Mouse (Mus musculus) hindbrain, embryonic 12.5 days (tissue): ENCODE data around the gene Kcnj11. TPM values are rescaled to one million over a fixed set of nuclear protein-coding genes. Genes with fewer than 3 reads are reported as not detected.

Experiments used
- ATAC-seq: fragments of 200-750 bp; cut with Nextera tagmentation; 2 replicates; pipeline ENCODE4 v1.8.0; 2017; ENCODE audit warnings: moderate TSS enrichment; ENCODE audit not compliant: low FRiP score
- H3K27ac ChIP-seq: fragments of 300-500 bp; sonication (generic); 2 replicates; pipeline ENCODE4 v1.5.1; 2016; ENCODE audit warnings: mild to moderate bottlenecking
- H3K27me3 ChIP-seq: fragments of 300-500 bp; sonication (generic); 2 replicates; pipeline ENCODE4 v1.6.1; 2016; ENCODE audit warnings: mild to moderate bottlenecking
- H3K36me3 ChIP-seq: fragments of 300-500 bp; sonication (generic); 2 replicates; pipeline ENCODE4 v1.6.1; 2016; ENCODE audit warnings: mild to moderate bottlenecking
- H3K4me1 ChIP-seq: fragments of 300-500 bp; sonication (generic); 2 replicates; pipeline ENCODE4 v1.6.1; 2016
- H3K4me2 ChIP-seq: fragments of 300-500 bp; sonication (generic); replicated peaks from 2 replicates; pipeline ENCODE4 v1.6.1; 2016; ENCODE audit warnings: mild to moderate bottlenecking
- H3K4me3 ChIP-seq: fragments of 300-500 bp; sonication (generic); 2 replicates; pipeline ENCODE4 v1.5.1; 2016; ENCODE audit warnings: mild to moderate bottlenecking
- H3K9ac ChIP-seq: fragments of 300-500 bp; sonication (generic); 2 replicates; pipeline ENCODE4 v1.6.1; 2016; ENCODE audit warnings: mild to moderate bottlenecking, moderate library complexity
- H3K9me3 ChIP-seq: fragments of 300-500 bp; sonication (generic); replicated peaks from 2 replicates; pipeline ENCODE4 v1.6.1; 2016; ENCODE audit warnings: mild to moderate bottlenecking
- WGBS: fragments of 180-500 bp; shearing (Covaris S2); methylation state at CpG from one replicate; pipeline ENCODE4 v1.1.7; 2016; 5-methylcytosine and 5-hydroxymethylcytosine counted together
- polyA plus RNA-seq: library from polyadenylated mRNA; unstranded; fragments of >200 nt; fragmentation: Nextera tagmentation; extraction: Ambion mirVana; gene quantifications from 2 replicates; pipeline ENCODE4 v1.2.1, GENCODE M21; 2016

The Kcnj11 gene
- polyA plus RNA-seq, 1 experiment from 2014 or later: 0.61 TPM

DNA sequence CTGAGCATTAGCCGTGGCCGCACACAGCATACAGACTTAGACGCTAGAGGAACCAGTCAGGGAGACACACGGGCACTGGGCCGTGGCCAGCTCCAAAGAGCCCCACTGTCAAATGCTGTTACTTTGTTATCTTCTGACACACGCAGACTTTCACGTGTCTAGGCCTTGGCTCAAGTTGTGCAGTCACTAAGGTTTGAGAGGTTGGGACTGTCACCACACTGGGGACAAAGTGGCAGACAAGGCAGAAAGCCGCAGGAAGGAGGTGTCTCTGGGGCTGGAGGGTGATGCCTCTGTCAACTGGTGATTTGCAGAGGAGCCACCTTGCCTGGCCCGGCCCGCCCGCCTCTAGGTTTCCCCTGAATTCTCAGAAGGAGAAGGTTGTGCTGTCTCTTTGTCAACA lies 24.8 kb upstream of the Kcnj11 start:
- no peak overlapping the region for H3K4me3 ChIP-seq
- no peak overlapping the region for H3K4me2 ChIP-seq
- no peak overlapping the region for H3K27ac ChIP-seq
- WGBS: 90% methylated on average over 11 of the region's 11 CpGs
- no peak for ATAC-seq
- H3K36me3 ChIP-seq: no peaks in the 10 kb centered on the region
- peaks cover 8% of the 10 kb centered on the region; the same call in 1 of the 2 replicates for H3K27me3 ChIP-seq
- no peaks in the 10 kb centered on the region for H3K9me3 ChIP-seq
- peaks cover 20% of the 10 kb centered on the region for H3K4me1 ChIP-seq
- H3K9ac ChIP-seq: no peak overlapping the region

- H3K4me2 ChIP-seq: no peak overlapping the region
- H3K4me1 ChIP-seq: peaks cover 19% of the 10 kb centered on the region
- no peak for ATAC-seq
- H3K4me3 ChIP-seq: no peak overlapping the region
- H3K27ac ChIP-seq: no peak overlapping the region
- H3K36me3 ChIP-seq: no peaks in the 10 kb centered on the region
- peaks cover 8% of the 10 kb centered on the region; the same call in 1 of the 2 replicates for H3K27me3 ChIP-seq
- no peak overlapping the region for H3K9ac ChIP-seq
- no peaks in the 10 kb centered on the region for H3K9me3 ChIP-seq
- 72% methylated on average over 6 of the region's 6 CpGs for WGBS
Observed at GRCm38 (mm10) chr7:46124460-46124859, 23.9 kb upstream of the Kcnj11 start.

DNA sequence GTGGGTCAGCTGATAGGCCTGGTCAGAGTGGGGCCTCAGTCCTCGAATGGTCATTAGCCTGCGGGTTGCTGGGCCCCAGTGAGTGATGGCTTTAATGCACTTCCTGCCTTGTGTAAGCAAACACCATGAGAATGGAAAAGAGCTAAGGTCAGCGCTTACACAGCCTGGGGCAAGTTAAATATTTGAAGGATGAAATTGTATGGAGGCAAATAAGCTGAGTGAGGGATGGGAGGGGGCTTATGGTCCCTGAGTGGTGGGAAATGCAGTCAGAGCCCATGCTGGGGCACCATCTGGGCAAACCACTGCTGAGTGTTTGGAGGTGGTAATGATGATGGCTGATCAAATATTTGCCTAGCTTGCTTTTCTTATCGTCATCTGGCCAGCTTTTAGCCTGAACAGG lies 22.4 kb upstream of the Kcnj11 start:
- H3K4me2 ChIP-seq: no peak overlapping the region
- WGBS: 44% methylated on average over 4 of the region's 4 CpGs
- ATAC-seq: no peak
- peaks cover 10% of the 10 kb centered on the region for H3K4me1 ChIP-seq
- H3K9ac ChIP-seq: no peak overlapping the region
- no peak overlapping the region for H3K4me3 ChIP-seq
- peaks cover 8% of the 10 kb centered on the region; the same call in 1 of the 2 replicates for H3K27me3 ChIP-seq
- H3K27ac ChIP-seq: no peak overlapping the region
- H3K36me3 ChIP-seq: no peaks in the 10 kb centered on the region
- no peaks in the 10 kb centered on the region for H3K9me3 ChIP-seq

DNA sequence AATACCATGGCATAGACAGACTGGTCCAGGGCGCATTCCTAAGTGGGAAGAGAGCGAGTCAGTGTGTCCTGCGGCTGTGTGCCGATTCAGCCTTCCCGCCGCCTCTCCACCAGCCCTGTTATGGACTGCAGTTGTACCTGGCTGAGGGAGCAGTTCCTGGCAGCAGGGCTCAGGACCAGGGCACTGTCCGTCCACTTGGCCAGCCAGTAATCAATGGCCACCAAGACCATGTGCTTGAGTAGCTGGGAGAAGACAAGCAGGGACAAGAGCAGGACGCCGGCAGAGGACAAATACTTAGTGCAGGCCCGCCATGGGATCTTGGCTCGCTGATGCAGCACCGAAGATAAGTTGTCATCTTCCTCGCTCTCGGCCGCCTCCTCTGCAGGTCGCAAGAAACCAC lies 16.5 kb upstream of the Kcnj11 start:
- H3K4me3 ChIP-seq: no peak overlapping the region
- no peaks in the 10 kb centered on the region for H3K36me3 ChIP-seq
- H3K9ac ChIP-seq: no peak overlapping the region
- H3K4me1 ChIP-seq: peaks cover 13% of the 10 kb centered on the region
- no peak overlapping the region for H3K27ac ChIP-seq
- no peak for ATAC-seq
- no peaks in the 10 kb centered on the region for H3K9me3 ChIP-seq
- WGBS: 93% methylated on average over 16 of the region's 16 CpGs
- H3K4me2 ChIP-seq: no peak overlapping the region
- no peaks in the 10 kb centered on the region for H3K27me3 ChIP-seq

DNA sequence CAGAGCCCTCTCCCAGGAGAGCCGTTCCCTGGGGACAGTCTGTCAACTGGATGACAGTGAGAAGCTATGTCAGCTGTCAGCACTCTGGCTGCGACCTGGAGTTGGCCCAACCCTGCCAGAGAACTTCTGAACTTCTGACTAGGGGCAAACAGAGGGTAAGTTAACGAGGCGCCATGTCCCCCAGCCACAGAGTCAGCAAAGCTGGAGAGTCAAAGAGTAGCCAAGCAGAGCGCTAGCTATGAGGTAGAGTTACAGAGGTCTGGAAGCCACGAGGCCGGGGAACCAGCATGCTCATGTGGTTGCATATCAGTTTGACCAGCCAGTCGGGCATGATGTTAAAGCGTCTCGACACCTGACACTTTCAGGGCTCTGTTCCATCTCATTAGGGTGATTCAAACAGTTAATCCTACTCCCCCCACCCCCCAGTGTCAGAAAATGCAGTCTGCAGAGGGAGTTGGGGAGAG lies 15.6 kb upstream of the Kcnj11 start:
- ATAC-seq: no peak
- Histone ChIP-seq H3K9ac (no peak overlapping the region), H3K9me3 (no peaks in the 10 kb centered on the region), H3K27ac (no peak overlapping the region), H3K4me2 (no peak overlapping the region), H3K4me1 (peaks cover 13% of the 10 kb centered on the region), H3K36me3 (no peaks in the 10 kb centered on the region), H3K27me3 (no peaks in the 10 kb centered on the region), H3K4me3 (no peak overlapping the region)
- 65% methylated on average over 10 of the region's 10 CpGs for WGBS

DNA sequence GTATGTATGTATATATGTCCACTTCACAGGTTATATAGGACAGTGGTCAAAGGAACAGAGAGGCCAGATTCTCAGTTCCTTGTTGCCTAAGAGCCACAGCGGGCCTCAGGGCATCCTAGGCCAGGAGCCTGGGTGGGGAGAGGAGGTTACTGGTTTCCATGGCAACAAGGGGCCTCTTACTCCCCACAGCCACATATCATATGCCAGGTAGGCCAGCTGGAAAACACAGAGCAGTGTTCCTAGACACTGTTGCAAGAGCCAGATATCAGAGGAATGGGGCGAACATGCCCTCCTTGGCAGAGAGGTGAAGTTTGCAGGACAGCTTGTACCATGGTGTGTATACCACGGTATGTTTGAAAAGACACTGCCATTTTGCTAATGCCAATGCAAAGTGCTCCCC lies 12.9 kb upstream of the Kcnj11 start:
- no peak for ATAC-seq
- 66% methylated on average over 3 of the region's 3 CpGs for WGBS
- Histone ChIP-seq H3K27me3 (no peaks in the 10 kb centered on the region), H3K27ac (0 out of 2 replicates have a peak overlapping the region, but pooled peaks have one; percentile 35), H3K4me3 (no peak overlapping the region), H3K4me1 (peaks cover 13% of the 10 kb centered on the region), H3K9me3 (no peaks in the 10 kb centered on the region), H3K9ac (no peak overlapping the region), H3K4me2 (no peak overlapping the region), H3K36me3 (no peaks in the 10 kb centered on the region)

DNA sequence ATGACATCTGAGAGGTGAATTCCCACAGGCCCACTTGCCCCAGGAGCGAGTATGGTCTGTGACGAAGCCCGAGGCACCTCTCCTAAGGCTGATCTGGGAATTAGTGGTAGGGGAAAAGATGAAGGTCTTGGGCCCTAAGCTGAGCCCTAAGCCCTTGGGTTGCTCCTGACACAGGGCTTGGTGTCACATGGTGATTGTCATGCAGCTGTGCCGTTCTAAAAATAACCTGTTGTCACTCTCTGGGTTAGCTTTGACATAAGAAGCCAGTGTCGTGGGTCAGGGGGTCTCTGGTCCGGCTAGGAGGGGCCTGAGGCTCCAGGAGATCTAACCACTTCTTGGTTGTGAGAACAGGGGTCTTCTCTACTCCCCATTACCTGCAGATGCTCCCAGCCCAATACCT lies 11.4 kb upstream of the Kcnj11 start:
- H3K27me3 ChIP-seq: no peaks in the 10 kb centered on the region
- no peaks in the 10 kb centered on the region for H3K36me3 ChIP-seq
- no peak overlapping the region for H3K9ac ChIP-seq
- no peaks in the 10 kb centered on the region for H3K9me3 ChIP-seq
- 70% methylated on average over 6 of the region's 6 CpGs for WGBS
- H3K4me3 ChIP-seq: no peak overlapping the region
- H3K27ac ChIP-seq: no peak overlapping the region
- peaks cover 13% of the 10 kb centered on the region for H3K4me1 ChIP-seq
- ATAC-seq: no peak
- H3K4me2 ChIP-seq: no peak overlapping the region

GRCm38 (mm10) chr7:46111212-46111817 lies 10.8 kb upstream of the Kcnj11 start:
- Histone ChIP-seq H3K27ac (no peak overlapping the region), H3K36me3 (no peaks in the 10 kb centered on the region), H3K9ac (no peak overlapping the region), H3K4me1 (peaks cover 13% of the 10 kb centered on the region), H3K9me3 (no peaks in the 10 kb centered on the region), H3K4me3 (no peak overlapping the region), H3K4me2 (no peak overlapping the region), H3K27me3 (no peaks in the 10 kb centered on the region)
- 86% methylated on average over 15 of the region's 15 CpGs for WGBS
- no peak for ATAC-seq

GRCm38 (mm10) chr7:46110079-46110478 lies 9.5 kb upstream of the Kcnj11 start:
- Histone ChIP-seq H3K27ac (no peak overlapping the region), H3K9me3 (no peaks in the 10 kb centered on the region), H3K9ac (no peak overlapping the region), H3K4me3 (no peak overlapping the region), H3K36me3 (no peaks in the 10 kb centered on the region), H3K4me2 (no peak overlapping the region), H3K4me1 (peaks cover 13% of the 10 kb centered on the region), H3K27me3 (no peaks in the 10 kb centered on the region)
- ATAC-seq: no peak
- 78% methylated on average over 3 of the region's 3 CpGs for WGBS

GRCm38 (mm10) chr7:46105484-46105883 lies 4.9 kb upstream of the Kcnj11 start:
- WGBS: 90% methylated on average over 7 of the region's 7 CpGs
- Histone ChIP-seq H3K27me3 (no peaks in the 10 kb centered on the region), H3K27ac (no peak overlapping the region), H3K4me1 (peaks cover 6% of the 10 kb centered on the region; the same call in 1 of the 2 replicates), H3K9me3 (no peaks in the 10 kb centered on the region), H3K36me3 (no peaks in the 10 kb centered on the region), H3K4me2 (no peak overlapping the region), H3K4me3 (no peak overlapping the region), H3K9ac (no peak overlapping the region)
- ATAC-seq: no peak

GRCm38 (mm10) chr7:46104256-46104915 lies 3.8 kb upstream of the Kcnj11 start:
- H3K27ac ChIP-seq: no peak overlapping the region
- WGBS: 87% methylated on average over 27 of the region's 27 CpGs
- H3K4me2 ChIP-seq: no peak overlapping the region
- peaks cover 7% of the 10 kb centered on the region for H3K27me3 ChIP-seq
- H3K9ac ChIP-seq: no peak overlapping the region
- no peak overlapping the region for H3K4me3 ChIP-seq
- H3K4me1 ChIP-seq: peaks cover 8% of the 10 kb centered on the region; the same call in 1 of the 2 replicates
- no peaks in the 10 kb centered on the region for H3K36me3 ChIP-seq
- no peaks in the 10 kb centered on the region for H3K9me3 ChIP-seq
- no peak for ATAC-seq

- no peak overlapping the region for H3K27ac ChIP-seq
- no peak for ATAC-seq
- WGBS: 86% methylated on average over 8 of the region's 8 CpGs
Observed at GRCm38 (mm10) chr7:46103771-46104170, 3.2 kb upstream of the Kcnj11 start.

More at GRCm38 (mm10) chr7:46103771-46104170, 3.2 kb upstream of the Kcnj11 start:
- H3K9me3 ChIP-seq: no peaks in the 10 kb centered on the region
- no peak overlapping the region for H3K9ac ChIP-seq
- H3K4me1 ChIP-seq: peaks cover 8% of the 10 kb centered on the region; the same call in 1 of the 2 replicates
- H3K27me3 ChIP-seq: peaks cover 13% of the 10 kb centered on the region
- no peak overlapping the region for H3K4me2 ChIP-seq
- no peak overlapping the region for H3K4me3 ChIP-seq
- H3K36me3 ChIP-seq: no peaks in the 10 kb centered on the region
